8 mouse cellular contexts compared by ENCODE assay signal in genomic region chr4:134128221-134128982, GRCm38 (mm10). TPM values are rescaled to one million over a fixed set of nuclear protein-coding genes. Genes with fewer than 3 reads are reported as not detected.
DNase-seq lines count a peak whose midpoint lies in the region; ATAC-seq and TF ChIP-seq lines count a peak whose summit lies in the region.

Gene Sh3bgrl3 (minus strand): TSS chr4:134128789.

- H3K9ac ChIP-seq in lung, embryonic 14.5 days, result peak within 1 kb of the TSS; percentile 72

- no peaks in the 10 kb centered on the region for H3K9me3 ChIP-seq in lung, embryonic 14.5 days (ENCODE audit: low read depth, low read length)

- ATAC-seq in frontal cortex, adult (ENCODE audit: low TSS enrichment), result peak; percentile 50
- peak; percentile 66 to 72 for ATAC-seq in hematopoietic stem cell, adult 5-6 weeks (replicated peaks in 1 of 2; ENCODE audit: insufficient read depth in 1 of 2, low FRiP score in 2 of 2, low TSS enrichment in 1 of 2, low read depth in 1 of 2, poor library complexity in 2 of 2, severe bottlenecking in 2 of 2)
- peak; percentile 96 for ATAC-seq in lung, embryonic 14.5 days (ENCODE audit: insufficient read depth)
- peak; percentile 69 for ATAC-seq in neutrophil, adult 5-6 weeks (ENCODE audit: extremely low read depth, insufficient number of reproducible peaks, low FRiP score, poor library complexity, severe bottlenecking)

- H3K27me3 ChIP-seq in lung, embryonic 14.5 days (ENCODE audit: insufficient read depth, low read length), result no peaks in the 10 kb centered on the region

- H3K4me2 ChIP-seq in lung, embryonic 14.5 days, result peak within 1 kb of the TSS; percentile 84

- peaks cover 22% of the 10 kb centered on the region; the same call in 1 of the 2 replicates for H3K36me3 ChIP-seq in lung, embryonic 14.5 days (ENCODE audit: insufficient read depth)

- under 1% methylated on average over 50 of the region's 50 CpGs for WGBS in lung, embryonic 14.5 days

- peaks cover 4% of the 10 kb centered on the region; the same call in 1 of the 2 replicates for H3K4me1 ChIP-seq in lung, embryonic 14.5 days (ENCODE audit: insufficient read depth)

- DNase-seq in MN1 (ENCODE audit: low spot score), result peak; percentile 90
- DNase-seq in cerebellum, adult 9-10 months, result peak; percentile 78
- peak; percentile 81 to 86 for DNase-seq in layer of hippocampus, adult 8-10 months (ENCODE audit: low spot score in 2 of 2)
- peak; percentile 96 for DNase-seq in lung, embryonic 14.5 days
- peak; percentile 90 to 91 for DNase-seq in thymus, adult 18-20 months

- no peak for TF ChIP-seq CTCF in lung, embryonic 14.5 days (IDR thresholded peaks at IDR 0.05; ENCODE audit: low read depth)

- H3K4me3 ChIP-seq in lung, embryonic 14.5 days (ENCODE audit: low read depth, low read length), result peak within 1 kb of the TSS; percentile 68

- H3K27ac ChIP-seq in lung, embryonic 14.5 days (ENCODE audit: low read depth), result peak within 1 kb of the TSS; percentile 93

RNA-seq across cellular contexts. Expression of gene Sh3bgrl3, which starts in this region (rescaled TPM):
- 118 and 287 TPM in 2 replicates for total RNA-seq in hematopoietic stem cell, adult 5-6 weeks (2017)
- total RNA-seq in layer of hippocampus, adult 8-10 months (2022), result 100 to 1,000 TPM; 185 to 289 (median 252) TPM
- 384 and 400 TPM in 2 replicates for polyA plus RNA-seq in lung, embryonic 14.5 days (2014; fragmentation: Nextera tagmentation; extraction: Ambion mirVana)
- total RNA-seq in neutrophil, adult 5-6 weeks (2017), result 471 and 477 TPM in 2 replicates

Comparison
In these comparisons a context has a peak if more than half of its experiments do, and no peak if none do; other contexts are left out.
1. Peak in every context shown above with its lines: DNase-seq, ATAC-seq, H3K4me3 ChIP-seq and H3K27ac ChIP-seq.